Mouse (Mus musculus) layer of hippocampus, postnatal 36 days (tissue): ENCODE measurements around the gene Ddhd1. TPM values are rescaled to one million over a fixed set of nuclear protein-coding genes. Genes with fewer than 3 reads are reported as not detected.

Experiments
- DNase-seq, 2 experiments: peaks; one replicate each; pipeline ENCODE4 v3.0.0; 2022
- total RNA-seq, 2 experiments: library from RNA; stranded (reverse); gene quantifications; 2 replicates each; pipeline ENCODE4 v1.2.3; 2021

The Ddhd1 gene
- 10 to 100 TPM; 78.1 to 87.0 TPM for total RNA-seq

GRCm38 (mm10) chr14:45657641-45658611 lies at the start of gene Ddhd1:
Gene Ddhd1, minus strand, starts transcription at chr14:45658143.
- peak; percentile 85 to 86 for DNase-seq

GRCm38 (mm10) chr14:45707176-45707910 lies 49.4 kb upstream of the Ddhd1 start:
- no peak for DNase-seq

- no peak for DNase-seq
Measured at GRCm38 (mm10) chr14:45700031-45700572, 42.2 kb upstream of the Ddhd1 start.

- no peak for DNase-seq
Measured at GRCm38 (mm10) chr14:45698867-45699266, 40.9 kb upstream of the Ddhd1 start.

GRCm38 (mm10) chr14:45696098-45696497 lies 38.2 kb upstream of the Ddhd1 start:
- no peak for DNase-seq

- DNase-seq: no peak
Measured at GRCm38 (mm10) chr14:45693891-45694290, 35.9 kb upstream of the Ddhd1 start.

GRCm38 (mm10) chr14:45690520-45691246 lies 32.7 kb upstream of the Ddhd1 start:
- DNase-seq: peak; percentile 48 to 58

GRCm38 (mm10) chr14:45685313-45685712 lies 27.4 kb upstream of the Ddhd1 start:
- DNase-seq: no peak

GRCm38 (mm10) chr14:45676722-45677121 lies 18.8 kb upstream of the Ddhd1 start:
- no peak for DNase-seq

GRCm38 (mm10) chr14:45668325-45668724 lies 10.4 kb upstream of the Ddhd1 start:
- no peak for DNase-seq

- DNase-seq: no peak
Measured at GRCm38 (mm10) chr14:45667231-45667630, 9.3 kb upstream of the Ddhd1 start.

GRCm38 (mm10) chr14:45661575-45661974 lies 3.6 kb upstream of the Ddhd1 start:
- no peak for DNase-seq

- no peak for DNase-seq
Measured at GRCm38 (mm10) chr14:45660315-45660714, 2.4 kb upstream of the Ddhd1 start.

- DNase-seq: peak; percentile 53 to 60
Measured at GRCm38 (mm10) chr14:45656831-45657640, 907 bp downstream of the Ddhd1 start.

- no peak for DNase-seq
Measured at GRCm38 (mm10) chr14:45654876-45655416, 3.0 kb downstream of the Ddhd1 start.

- DNase-seq: no peak
Measured at GRCm38 (mm10) chr14:45653756-45654155, 4.2 kb downstream of the Ddhd1 start.

- no peak for DNase-seq
Measured at GRCm38 (mm10) chr14:45648999-45649818, 8.7 kb downstream of the Ddhd1 start.

- DNase-seq: no peak
Measured at GRCm38 (mm10) chr14:45648144-45648543, 9.8 kb downstream of the Ddhd1 start.

GRCm38 (mm10) chr14:45647632-45648031 lies 10.3 kb downstream of the Ddhd1 start:
- no peak for DNase-seq

- DNase-seq: no peak
Measured at GRCm38 (mm10) chr14:45647175-45647574, 10.8 kb downstream of the Ddhd1 start.
